Mouse (Mus musculus) cerebellum, postnatal 4 days (tissue): ENCODE measurements at regions not wholly inside any gene's neighbourhood (a gene's known extent, or its start where the extent isn't known, plus 50 kb on each side); places are given as distances from the start of the nearest gene placed in this dataset.
"Not testable (repeated sequence)": the region's sequence is repeated elsewhere in the genome, so short reads cannot be mapped to it uniquely, and the experiment has no call there.

Source experiments
- DNase-seq, 2 experiments: peaks; one replicate each; pipeline ENCODE4 v3.0.0; 2022; ENCODE audit warnings: low spot score in 2 of 2, mixed read lengths in 1 of 2

- DNase-seq, result peak in 1 of 2 experiments; percentile 39
Observed at GRCm38 (mm10) chr6:112564119-112564518, 74.4 kb upstream of the Oxtr start.

DNA sequence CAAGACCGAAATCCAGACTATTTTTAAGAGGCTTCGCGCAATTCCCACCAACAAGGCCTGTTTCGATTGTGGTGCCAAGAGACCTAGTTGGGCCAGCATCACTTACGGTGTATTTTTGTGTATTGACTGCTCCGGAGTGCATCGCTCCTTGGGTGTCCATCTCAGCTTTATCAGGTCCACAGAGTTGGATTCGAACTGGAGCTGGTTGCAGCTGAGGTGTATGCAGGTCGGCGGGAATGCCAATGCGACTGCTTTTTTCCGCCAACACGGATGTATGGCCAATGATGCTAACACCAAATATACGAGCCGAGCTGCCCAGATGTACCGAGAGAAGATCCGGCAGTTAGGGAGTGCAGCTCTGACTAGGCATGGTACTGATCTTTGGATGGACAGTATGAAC, 73.9 kb upstream of the Oxtr start:
- DNase-seq, result not testable (repeated sequence)

- no peak for DNase-seq
Observed at GRCm38 (mm10) chr6:112562039-112562438, 72.3 kb upstream of the Oxtr start.

GRCm38 (mm10) chr6:112561568-112561967, 71.8 kb upstream of the Oxtr start:
- peak in 1 of 2 experiments; percentile 12 for DNase-seq

- no peak for DNase-seq
Observed at GRCm38 (mm10) chr6:112559549-112559948, 69.8 kb upstream of the Oxtr start.

GRCm38 (mm10) chr6:112557516-112557915, 67.8 kb upstream of the Oxtr start:
- DNase-seq, result no peak

- no peak for DNase-seq
Observed at GRCm38 (mm10) chr6:112556401-112557165, 66.8 kb upstream of the Oxtr start.

DNA sequence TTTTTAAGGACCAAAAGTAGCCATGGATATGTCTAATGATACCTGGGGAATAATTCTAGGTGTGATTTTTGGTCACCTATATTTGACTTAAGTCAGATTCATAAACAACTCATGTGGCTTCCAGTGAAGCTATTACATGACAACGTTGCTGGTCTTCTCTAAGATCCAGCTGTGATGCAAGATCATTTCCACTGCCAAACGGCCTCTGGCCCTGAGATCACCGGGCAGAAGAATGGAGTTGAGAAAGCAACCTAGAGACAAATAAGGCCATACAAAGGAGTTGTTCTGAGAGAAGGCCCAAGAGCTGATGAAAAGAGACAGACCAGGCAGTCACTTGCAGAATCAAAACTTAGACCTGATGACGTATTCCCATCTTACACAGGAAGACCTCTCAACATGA, 64.3 kb upstream of the Oxtr start:
- no peak for DNase-seq

GRCm38 (mm10) chr6:112553231-112553920, 63.6 kb upstream of the Oxtr start:
- no peak for DNase-seq

- DNase-seq, result peak in 1 of 2 experiments; percentile 27
Observed at GRCm38 (mm10) chr6:112552560-112552959, 62.8 kb upstream of the Oxtr start.

GRCm38 (mm10) chr6:112551298-112551697, 61.6 kb upstream of the Oxtr start:
- DNase-seq, result no peak

DNA sequence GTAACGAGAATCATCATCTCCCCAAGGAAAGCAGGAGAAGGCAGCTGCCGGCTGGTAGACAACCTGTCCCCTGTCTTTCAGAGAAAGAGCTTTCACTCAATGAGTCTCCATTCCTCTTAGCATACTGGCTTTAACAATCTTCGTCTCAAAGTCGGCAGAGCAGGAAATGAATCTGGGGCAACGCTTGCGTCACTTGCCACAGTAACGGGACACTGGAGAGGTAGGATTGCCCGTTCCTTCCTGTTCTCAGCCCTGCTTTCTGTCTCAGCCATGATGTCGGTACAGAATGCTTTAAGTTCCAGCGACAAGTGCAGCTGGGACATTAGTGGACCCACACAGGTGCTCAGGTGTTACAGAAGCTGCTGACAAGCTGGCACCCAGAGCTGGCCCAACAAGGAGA, 57.5 kb upstream of the Oxtr start:
- no peak for DNase-seq

DNA sequence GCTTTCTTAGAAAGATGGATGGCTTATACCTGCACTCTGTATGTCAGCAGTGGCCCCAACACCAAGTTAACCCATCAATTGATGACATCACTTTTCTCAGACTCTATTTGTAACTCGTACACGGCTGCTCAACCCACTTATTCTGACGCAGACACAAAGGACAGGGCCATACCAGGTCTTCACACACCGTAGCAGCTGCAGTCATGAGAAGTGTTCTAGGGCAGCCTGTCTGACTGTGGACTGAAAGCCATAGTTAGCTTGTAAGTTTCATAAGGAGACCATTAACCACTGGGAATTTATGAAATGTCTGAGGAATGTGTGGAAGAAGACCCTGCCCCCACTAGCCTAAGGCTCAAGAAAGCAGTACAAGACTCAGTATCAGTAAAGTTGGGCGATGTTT, 56.3 kb upstream of the Oxtr start:
- DNase-seq, result no peak

DNA sequence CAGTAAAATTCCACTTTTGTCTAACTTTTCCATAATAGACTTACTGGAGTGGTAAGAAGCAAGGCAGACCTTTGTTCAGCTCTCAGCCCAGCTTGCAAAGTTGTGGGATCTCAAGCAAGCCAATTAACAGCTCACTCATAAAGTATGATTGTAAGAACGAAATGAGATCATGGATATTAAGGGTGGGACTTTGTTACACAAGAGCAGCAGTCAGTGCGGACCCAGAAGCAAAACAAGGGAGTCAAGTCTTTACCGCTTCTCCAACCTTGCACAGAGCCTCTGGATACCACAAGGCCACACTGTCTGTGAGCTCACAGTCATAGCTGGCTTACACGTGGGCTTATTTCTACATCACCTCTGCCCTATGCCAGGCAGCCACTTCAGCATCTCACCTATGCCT, 54.6 kb upstream of the Oxtr start:
- no peak for DNase-seq

DNA sequence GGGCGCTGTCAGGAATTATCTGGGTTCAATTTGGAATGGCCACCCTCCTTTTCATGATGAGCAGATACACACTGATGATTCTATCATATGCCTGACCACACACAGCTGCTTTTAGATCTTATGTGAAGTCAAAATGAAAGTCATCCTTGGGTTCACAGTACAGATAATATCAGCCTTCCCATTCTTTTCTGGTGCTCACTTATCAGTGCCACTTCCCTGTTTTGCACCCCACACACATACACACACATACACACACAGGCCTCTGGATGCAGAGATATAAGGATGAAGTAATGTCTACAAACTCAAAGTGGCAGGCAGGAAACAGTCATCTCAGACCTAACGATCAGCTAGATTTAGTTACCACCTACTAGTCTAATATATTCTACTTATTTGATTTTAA, 52.9 kb upstream of the Oxtr start:
- no peak for DNase-seq
